Mouse (Mus musculus) limb, embryonic 15.5 days (tissue): ENCODE data around the gene Btbd35f27. TPM values are rescaled to one million over a fixed set of nuclear protein-coding genes. Genes with fewer than 3 reads are reported as not detected.
"Not testable (repeated sequence)": the region's sequence is repeated elsewhere in the genome, so short reads cannot be mapped to it uniquely, and the experiment has no call there.

ENCODE experiments used
- ATAC-seq: fragments of 200-750 bp; cut with Nextera tagmentation; 2 replicates; pipeline ENCODE4 v1.8.0; 2017; ENCODE audit warnings: low read depth, moderate TSS enrichment; ENCODE audit not compliant: insufficient number of reproducible peaks, low FRiP score, low TSS enrichment
- H3K27ac ChIP-seq: fragments of 300-500 bp; sonication (generic); 2 replicates; pipeline ENCODE4 v1.5.1; 2015; ENCODE audit warnings: moderate library complexity, mild to moderate bottlenecking, inconsistent platforms
- H3K27me3 ChIP-seq: fragments of 300-500 bp; sonication (generic); 2 replicates; pipeline ENCODE4 v1.6.1; 2015; ENCODE audit warnings: inconsistent platforms
- H3K36me3 ChIP-seq: fragments of 300-500 bp; sonication (generic); 2 replicates; pipeline ENCODE4 v1.6.1; 2015; ENCODE audit warnings: inconsistent platforms
- H3K4me1 ChIP-seq: fragments of 300-500 bp; sonication (generic); 2 replicates; pipeline ENCODE4 v1.6.1; 2015; ENCODE audit warnings: inconsistent platforms
- H3K4me2 ChIP-seq: fragments of 300-500 bp; sonication (generic); 2 replicates; pipeline ENCODE4 v1.6.1; 2015; ENCODE audit warnings: mild to moderate bottlenecking, inconsistent platforms
- H3K4me3 ChIP-seq: fragments of 300-500 bp; sonication (generic); 2 replicates; pipeline ENCODE4 v1.5.1; 2015; ENCODE audit warnings: mild to moderate bottlenecking, inconsistent platforms
- H3K9ac ChIP-seq: fragments of 300-500 bp; sonication (generic); 2 replicates; pipeline ENCODE4 v1.6.1; 2015; ENCODE audit warnings: inconsistent platforms
- H3K9me3 ChIP-seq: fragments of 300-500 bp; sonication (generic); 2 replicates; pipeline ENCODE4 v1.6.1; 2016; ENCODE audit warnings: inconsistent platforms
- WGBS: fragments of 180-500 bp; shearing (Covaris S2); methylation state at CpG from one replicate; pipeline ENCODE4 v1.1.7; 2015; 5-methylcytosine and 5-hydroxymethylcytosine counted together
- polyA plus RNA-seq: library from polyadenylated mRNA; unstranded; fragments of >200 nt; fragmentation: Nextera tagmentation; extraction: Ambion mirVana; gene quantifications from 2 replicates; pipeline ENCODE4 v1.2.1, GENCODE M21; 2015

The Btbd35f27 gene
- not detected in 2 replicates for polyA plus RNA-seq

GRCm38 (mm10) chrX:4951835-4952234, at the start of gene Btbd35f27:
Gene Btbd35f27, plus strand, starts transcription at chrX:4952135.
- not testable (repeated sequence) for H3K9me3 ChIP-seq, H3K4me3 ChIP-seq, H3K36me3 ChIP-seq, ATAC-seq, H3K27me3 ChIP-seq, H3K4me2 ChIP-seq, H3K4me1 ChIP-seq, H3K27ac ChIP-seq, H3K9ac ChIP-seq
- WGBS: 87% methylated on average over 2 of the region's 3 CpGs

Other genes starting within 250 kb of the Btbd35f27 start
- not detected in 2 replicates for gene Btbd35f4, start 151.6 kb upstream of the Btbd35f27 start, polyA plus RNA-seq